Mouse (Mus musculus) heart, embryonic 16.5 days (tissue): ENCODE measurements at regions not wholly inside any gene's neighbourhood (a gene's known extent, or its start where the extent isn't known, plus 50 kb on each side); places are given as distances from the start of the nearest gene placed in this dataset.

Experiments
- ATAC-seq: fragments of 200-750 bp; cut with Nextera tagmentation; replicated peaks from 2 replicates; pipeline ENCODE4 v1.8.0; 2017; ENCODE audit warnings: moderate number of reproducible peaks; ENCODE audit not compliant: insufficient read depth, low FRiP score; ENCODE audit errors: extremely low read depth
- H3K27ac ChIP-seq: fragments of 300-500 bp; sonication (generic); 2 replicates; pipeline ENCODE4 v1.5.1; 2014; ENCODE audit warnings: mild to moderate bottlenecking, low read length, control low read depth, moderate library complexity
- H3K27me3 ChIP-seq: fragments of 300-500 bp; sonication (generic); 2 replicates; pipeline ENCODE4 v1.6.1; 2014; ENCODE audit warnings: low read length, mixed read lengths; ENCODE audit not compliant: control insufficient read depth, insufficient read depth
- H3K36me3 ChIP-seq: fragments of 300-500 bp; sonication (generic); 2 replicates; pipeline ENCODE4 v1.6.1; 2014; ENCODE audit not compliant: control insufficient read depth, insufficient read depth
- H3K4me1 ChIP-seq: fragments of 300-500 bp; sonication (generic); 2 replicates; pipeline ENCODE4 v1.6.1; 2014; ENCODE audit warnings: low read length, mixed read lengths; ENCODE audit not compliant: control insufficient read depth, insufficient read depth
- H3K4me2 ChIP-seq: fragments of 300-500 bp; sonication (generic); 2 replicates; pipeline ENCODE4 v1.6.1; 2014; ENCODE audit warnings: low read depth, mild to moderate bottlenecking, control low read depth, low read length
- H3K4me3 ChIP-seq: fragments of 300-500 bp; sonication (generic); 2 replicates; pipeline ENCODE4 v1.5.1; 2014; ENCODE audit warnings: mild to moderate bottlenecking, control low read depth, low read length
- H3K9ac ChIP-seq: fragments of 300-500 bp; sonication (generic); 2 replicates; pipeline ENCODE4 v1.6.1; 2014; ENCODE audit warnings: low read length, control low read depth
- H3K9me3 ChIP-seq: fragments of 300-500 bp; sonication (generic); replicated peaks from 2 replicates; pipeline ENCODE4 v1.6.1; 2016; ENCODE audit warnings: low read length; ENCODE audit not compliant: control insufficient read depth
- WGBS: fragments of 180-500 bp; shearing (Covaris S2); extraction: QIAGEN DNeasy Blood & Tissue Kit; methylation state at CpG from one replicate; pipeline ENCODE4 v1.1.7; 2014; 5-methylcytosine and 5-hydroxymethylcytosine counted together

DNA sequence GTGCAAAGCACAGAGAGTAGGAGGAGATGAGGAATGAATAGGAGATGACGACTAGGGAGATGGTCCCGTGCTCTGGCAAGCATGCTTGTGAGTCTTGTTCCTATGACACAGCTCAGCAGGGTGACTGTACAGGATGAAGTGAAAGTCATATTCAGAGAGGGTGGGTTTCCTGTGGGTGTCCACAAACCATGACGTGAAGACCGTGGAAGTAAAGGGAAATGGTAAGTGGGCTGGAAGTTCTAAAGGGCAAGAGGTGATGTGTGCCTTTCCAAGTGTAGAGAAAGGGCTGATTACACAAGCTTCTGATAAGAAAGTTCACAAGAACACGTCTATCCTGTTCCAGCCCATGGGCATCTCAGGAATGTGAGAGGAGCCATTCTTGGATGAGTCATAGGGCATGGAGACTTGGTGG lies 138.0 kb upstream of the Foxa2 start:
- H3K4me2 ChIP-seq = no peak overlapping the region
- H3K36me3 ChIP-seq = no peaks in the 10 kb centered on the region
- 27% methylated on average over 5 of the region's 5 CpGs for WGBS
- H3K27me3 ChIP-seq = no peaks in the 10 kb centered on the region
- 0 out of 2 replicates have a peak, but pooled peaks have one; percentile 29 for ATAC-seq
- H3K4me1 ChIP-seq = peaks cover 18% of the 10 kb centered on the region
- no peak overlapping the region for H3K27ac ChIP-seq
- H3K9me3 ChIP-seq = no peaks in the 10 kb centered on the region
- H3K9ac ChIP-seq = no peak overlapping the region
- H3K4me3 ChIP-seq = no peak overlapping the region

DNA sequence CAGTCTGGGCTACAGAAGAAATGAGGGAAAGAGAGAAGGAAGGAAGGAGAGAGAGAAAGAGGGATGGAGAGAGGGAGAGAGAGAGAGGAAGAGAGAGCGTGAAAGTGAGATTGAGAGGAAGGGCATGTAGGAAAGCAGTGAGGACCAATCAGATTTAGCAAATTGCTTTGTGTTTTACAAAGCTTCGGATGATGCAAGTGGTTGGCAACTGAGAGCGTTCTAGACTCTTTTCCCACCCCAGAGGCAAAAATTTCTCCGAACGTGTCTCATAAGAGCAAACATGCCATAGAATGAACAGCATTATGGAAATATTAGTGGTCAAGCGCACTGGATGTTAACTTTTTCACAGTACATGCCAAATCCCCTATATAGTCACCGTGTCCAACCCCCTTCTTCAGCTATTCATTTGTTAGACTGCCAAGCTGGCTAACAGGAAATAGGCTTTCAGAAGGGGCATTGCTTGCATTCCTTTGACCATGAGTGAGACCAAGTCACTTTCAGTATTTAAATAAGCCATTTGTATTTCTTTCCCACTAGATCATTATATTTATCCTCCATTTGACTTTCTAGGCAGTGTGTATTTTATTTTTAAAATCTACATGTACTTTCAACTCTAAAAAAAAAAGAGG lies 139.7 kb upstream of the Foxa2 start:
- no peak for ATAC-seq
- Histone ChIP-seq H3K27me3 (peaks cover 2% of the 10 kb centered on the region; the same call in 1 of the 2 replicates), H3K4me1 (peaks cover 18% of the 10 kb centered on the region), H3K9ac (no peak overlapping the region), H3K9me3 (no peaks in the 10 kb centered on the region), H3K27ac (no peak overlapping the region), H3K4me2 (no peak overlapping the region), H3K4me3 (no peak overlapping the region), H3K36me3 (no peaks in the 10 kb centered on the region)
- 66% methylated on average over 7 of the region's 7 CpGs for WGBS

GRCm38 (mm10) chr2:148188865-148189264 lies 142.1 kb upstream of the Foxa2 start:
- ATAC-seq = peak; percentile 61
- no peaks in the 10 kb centered on the region for H3K36me3 ChIP-seq
- no peak overlapping the region for H3K4me3 ChIP-seq
- peaks cover 8% of the 10 kb centered on the region; the same call in 1 of the 2 replicates for H3K27me3 ChIP-seq
- 13% methylated on average over 2 of the region's 2 CpGs for WGBS
- peaks cover 20% of the 10 kb centered on the region for H3K4me1 ChIP-seq
- H3K9ac ChIP-seq = no peak overlapping the region
- no peak overlapping the region for H3K4me2 ChIP-seq
- no peaks in the 10 kb centered on the region for H3K9me3 ChIP-seq
- H3K27ac ChIP-seq = no peak overlapping the region

- no peak overlapping the region for H3K4me3 ChIP-seq
- no peak overlapping the region for H3K9ac ChIP-seq
- H3K4me1 ChIP-seq = peaks cover 20% of the 10 kb centered on the region
- no peak overlapping the region for H3K4me2 ChIP-seq
- 37% methylated on average over 5 of the region's 5 CpGs for WGBS
- no peak for ATAC-seq
- H3K9me3 ChIP-seq = no peaks in the 10 kb centered on the region
- no peak overlapping the region for H3K27ac ChIP-seq
- no peaks in the 10 kb centered on the region for H3K36me3 ChIP-seq
- H3K27me3 ChIP-seq = peaks cover 8% of the 10 kb centered on the region; the same call in 1 of the 2 replicates
Measured at GRCm38 (mm10) chr2:148189287-148189686, 142.5 kb upstream of the Foxa2 start.

DNA sequence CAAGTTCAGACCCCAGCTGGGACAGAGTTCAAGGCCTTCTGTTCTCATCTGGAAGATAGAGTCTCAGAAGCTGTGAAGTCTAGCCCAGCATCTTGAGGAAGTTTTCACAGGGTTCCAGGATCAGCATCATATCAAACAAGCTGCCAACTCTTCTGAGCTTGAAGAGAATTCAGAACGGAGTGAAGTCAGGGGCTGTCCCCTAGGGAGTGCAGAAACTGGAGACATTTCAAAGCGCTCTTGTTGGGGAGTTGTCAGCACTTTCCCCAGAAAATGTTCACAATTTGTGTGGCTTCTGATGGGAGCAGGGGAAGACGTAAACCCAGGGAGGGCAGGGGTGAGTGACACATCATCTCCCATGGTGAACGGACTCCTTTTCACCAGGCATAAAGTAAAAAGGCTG lies 146.2 kb upstream of the Foxa2 start:
- Histone ChIP-seq H3K4me1 (peaks cover 14% of the 10 kb centered on the region), H3K36me3 (no peaks in the 10 kb centered on the region), H3K27ac (no peak overlapping the region), H3K9me3 (no peaks in the 10 kb centered on the region), H3K27me3 (peaks cover 8% of the 10 kb centered on the region; the same call in 1 of the 2 replicates), H3K9ac (no peak overlapping the region), H3K4me2 (no peak overlapping the region), H3K4me3 (no peak overlapping the region)
- WGBS = 40% methylated on average over 4 of the region's 4 CpGs
- ATAC-seq = 0 out of 2 replicates have a peak, but pooled peaks have one; percentile 4

DNA sequence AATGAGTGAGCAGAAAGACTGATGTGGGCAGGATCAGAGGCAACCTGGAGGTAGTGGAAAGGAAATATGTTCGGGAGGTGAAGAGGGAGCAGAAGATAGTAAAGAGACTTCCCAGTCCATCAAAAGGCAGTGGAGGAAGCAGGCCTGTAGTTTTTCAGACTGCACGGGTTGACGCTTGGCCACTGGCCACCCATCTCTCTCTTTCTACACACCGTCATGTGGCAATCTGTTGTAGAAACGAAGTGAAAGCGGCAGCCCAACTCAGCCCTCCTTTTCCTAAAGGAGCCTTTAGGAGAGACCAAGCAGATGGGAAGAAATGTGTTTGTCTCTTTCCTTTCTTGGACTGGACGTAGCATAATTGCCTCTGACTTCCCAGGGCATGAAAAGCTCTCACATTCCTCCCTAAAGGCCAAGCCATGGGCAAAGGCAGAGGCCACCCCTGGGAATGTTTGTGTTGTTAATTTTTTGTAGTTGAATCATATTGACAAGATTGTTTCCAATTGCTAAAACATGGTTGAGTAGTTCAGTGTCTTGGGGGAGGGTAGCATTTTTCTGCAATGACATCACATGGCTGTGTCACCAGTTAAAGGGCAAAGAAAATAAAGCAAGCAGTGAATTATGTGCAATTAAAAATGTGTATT lies 150.7 kb upstream of the Foxa2 start:
- Histone ChIP-seq H3K4me3 (no peak overlapping the region), H3K4me2 (no peak overlapping the region), H3K27me3 (no peaks in the 10 kb centered on the region), H3K4me1 (0 out of 2 replicates have a peak, but pooled peaks cover 2% of the 10 kb centered on the region), H3K9ac (no peak overlapping the region), H3K27ac (no peak overlapping the region), H3K9me3 (no peaks in the 10 kb centered on the region), H3K36me3 (no peaks in the 10 kb centered on the region)
- no peak for ATAC-seq
- WGBS = 61% methylated on average over 7 of the region's 7 CpGs

DNA sequence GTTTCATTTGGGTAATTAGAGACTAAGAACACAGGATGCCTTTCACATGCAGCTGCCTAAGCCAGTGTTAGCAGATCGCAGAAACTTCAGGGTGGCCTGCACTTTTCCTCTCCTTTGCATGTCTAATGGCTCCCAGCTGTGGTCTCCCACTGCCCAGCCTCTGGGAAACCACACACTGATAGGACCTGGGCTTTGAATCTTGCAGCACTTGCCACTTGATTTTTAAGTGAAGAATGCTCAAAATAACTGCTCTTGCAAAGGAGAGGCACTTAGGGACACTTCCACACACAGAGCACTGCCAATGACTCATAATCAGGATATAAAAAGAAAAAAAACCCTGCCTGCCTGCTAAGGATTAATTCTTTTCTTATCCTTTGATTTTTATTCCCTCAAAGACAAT lies 159.9 kb upstream of the Foxa2 start:
- no peaks in the 10 kb centered on the region for H3K36me3 ChIP-seq
- WGBS = 22% methylated on average over 1 of the region's 1 CpGs
- H3K27me3 ChIP-seq = no peaks in the 10 kb centered on the region
- H3K9ac ChIP-seq = no peak overlapping the region
- ATAC-seq = no peak
- H3K4me1 ChIP-seq = no peaks in the 10 kb centered on the region
- no peak overlapping the region for H3K4me2 ChIP-seq
- no peak overlapping the region for H3K27ac ChIP-seq
- no peaks in the 10 kb centered on the region for H3K9me3 ChIP-seq
- no peak overlapping the region for H3K4me3 ChIP-seq

- H3K4me3 ChIP-seq = no peak overlapping the region
- H3K36me3 ChIP-seq = no peaks in the 10 kb centered on the region
- no peak overlapping the region for H3K9ac ChIP-seq
- ATAC-seq = no peak
- no peaks in the 10 kb centered on the region for H3K4me1 ChIP-seq
- WGBS = 65% methylated on average over 2 of the region's 2 CpGs
- H3K27me3 ChIP-seq = no peaks in the 10 kb centered on the region
- H3K4me2 ChIP-seq = no peak overlapping the region
- H3K27ac ChIP-seq = no peak overlapping the region
- H3K9me3 ChIP-seq = no peaks in the 10 kb centered on the region
Measured at GRCm38 (mm10) chr2:148210813-148211212, 164.0 kb upstream of the Foxa2 start.

DNA sequence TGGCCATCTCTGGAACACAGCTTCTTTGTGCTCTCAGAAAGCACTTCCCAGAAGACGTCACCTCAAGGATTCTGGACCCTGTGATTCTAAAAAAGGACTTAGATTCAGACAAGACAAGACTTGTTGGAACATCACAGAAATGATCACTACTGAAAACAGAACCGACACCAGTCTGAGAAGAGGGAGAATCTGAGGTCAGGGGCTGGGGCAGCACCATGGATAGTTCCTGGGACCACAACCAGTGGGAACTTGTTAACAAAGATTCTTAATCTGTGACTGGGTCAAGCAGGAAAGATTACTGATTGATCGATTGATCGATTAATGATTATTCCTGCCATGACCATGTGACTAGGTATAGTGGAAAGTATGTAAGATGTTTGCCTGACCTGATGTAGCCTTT lies 170.4 kb upstream of the Foxa2 start:
- Histone ChIP-seq H3K36me3 (no peaks in the 10 kb centered on the region), H3K27ac (no peak overlapping the region), H3K4me1 (no peaks in the 10 kb centered on the region), H3K4me3 (no peak overlapping the region), H3K9ac (no peak overlapping the region), H3K4me2 (no peak overlapping the region), H3K27me3 (peaks cover 3% of the 10 kb centered on the region; the same call in 1 of the 2 replicates), H3K9me3 (no peaks in the 10 kb centered on the region)
- 76% methylated on average over 4 of the region's 4 CpGs for WGBS
- ATAC-seq = no peak
